Mouse (Mus musculus) C2C12 (cell line): ENCODE data around the gene Gck.

ENCODE experiments used
- CEBPB ChIP-seq: IDR thresholded peaks from one replicate; pipeline ENCODE4 v1.6.1; 2011; ENCODE audit warnings: low read depth, mild to moderate bottlenecking, control low read depth, moderate library complexity
- CTCF ChIP-seq: IDR thresholded peaks from one replicate; pipeline ENCODE4 v1.5.1; 2011; ENCODE audit not compliant: control insufficient read depth, insufficient read depth, insufficient read length
- FOSL1 ChIP-seq: IDR thresholded peaks from one replicate; pipeline ENCODE4 v1.8.0; 2011; ENCODE audit warnings: mild to moderate bottlenecking, low read length; ENCODE audit not compliant: poor library complexity, insufficient read depth, severe bottlenecking
- MAX ChIP-seq: IDR thresholded peaks from one replicate; pipeline ENCODE4 v1.6.1; 2011; ENCODE audit warnings: mild to moderate bottlenecking, control low read depth
- MYOD1 ChIP-seq: IDR thresholded peaks from one replicate; pipeline ENCODE4 v1.6.1; 2011; ENCODE audit warnings: low read depth; ENCODE audit not compliant: control insufficient read depth, insufficient read length
- MYOG ChIP-seq: IDR thresholded peaks from one replicate; pipeline ENCODE4 v1.6.1; 2011; ENCODE audit not compliant: control insufficient read depth, insufficient read length; ENCODE audit errors: extremely low read depth
- USF1 ChIP-seq: IDR thresholded peaks from one replicate; pipeline ENCODE4 v1.6.1; 2011; ENCODE audit warnings: low read depth, mild to moderate bottlenecking, control low read depth, moderate library complexity

GRCm38 (mm10) chr11:5916178-5916548, 33.7 kb downstream of the Gck start:
- no peak for TF ChIP-seq CTCF
- TF ChIP-seq MYOD1: no peak
- no peak for TF ChIP-seq MAX
- TF ChIP-seq FOSL1: no peak
- no peak for TF ChIP-seq USF1
- TF ChIP-seq CEBPB: no peak
- TF ChIP-seq MYOG: no peak
